Mouse (Mus musculus) T-helper 17 cell (primary cell): Measurements from ENCODE around the gene Gm10720.
"Not testable (repeated sequence)": the region's sequence is repeated elsewhere in the genome, so short reads cannot be mapped to it uniquely, and the experiment has no call there.

ENCODE experiments used
- in situ Hi-C, 2 experiments: fragments of 300-600 bp; cut with MboI, MseI; formaldehyde crosslinking; loops; 1 replicate in 1 of 2; 2 replicates in 1 of 2; pipeline ENCODE4 v1.15.1; 2025; ENCODE audit warnings: high pct_unique_total_duplicates in 2 of 2

Gene Gm10720

DNA sequence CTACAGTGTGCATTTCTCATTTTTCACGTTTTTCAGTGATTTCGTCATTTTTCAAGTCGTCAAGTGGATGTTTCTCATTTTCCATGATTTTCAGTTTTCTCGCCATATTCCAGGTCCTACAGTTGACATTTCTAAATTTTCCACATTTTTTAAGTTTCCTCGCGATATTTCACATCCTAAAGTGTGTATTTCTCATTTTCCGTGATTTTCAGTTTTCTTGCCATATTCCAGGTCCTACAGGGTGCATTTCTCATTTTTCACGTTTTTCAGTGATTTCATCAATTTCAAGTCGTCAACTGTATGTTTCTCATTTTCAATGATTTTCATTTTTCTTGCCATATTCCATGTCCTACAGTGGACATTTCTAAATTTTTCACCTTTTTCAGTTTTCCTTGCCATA lies at the start of gene Gm10720:
Gene Gm10720, plus strand, starts transcription at position 301 of the 400 bp plus-strand sequence.
- in situ Hi-C loops: not testable (repeated sequence)

DNA sequence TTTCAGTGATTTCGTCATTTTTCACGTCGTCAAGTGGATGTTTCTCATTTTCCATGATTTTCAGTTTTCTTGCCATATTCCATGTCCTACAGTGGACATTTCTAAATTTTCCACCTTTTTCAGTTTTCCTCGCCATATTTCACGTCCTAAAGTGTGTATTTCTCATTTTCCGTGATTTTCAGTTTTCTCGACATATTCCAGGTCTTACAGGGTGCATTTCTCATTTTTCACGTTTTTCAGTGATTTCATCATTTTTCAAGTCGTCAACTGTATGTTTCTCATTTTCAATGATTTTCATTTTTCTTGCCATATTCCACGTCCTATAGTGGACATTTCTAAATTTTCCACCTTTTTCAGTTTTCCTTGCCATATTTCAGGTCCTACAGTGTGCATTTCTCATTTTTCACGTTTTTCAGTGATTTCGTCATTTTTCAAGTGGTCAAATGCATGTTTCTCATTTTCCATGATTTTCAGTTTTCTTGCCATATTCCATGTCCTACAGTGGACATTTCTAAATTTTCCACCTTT lies 14.9 kb upstream of the Gm10720 start, which contains the start of gene Gm10722:
Gene Gm10722, plus strand, starts transcription at position 478 of the 528 bp plus-strand sequence.
- in situ Hi-C loops: not testable (repeated sequence)

DNA sequence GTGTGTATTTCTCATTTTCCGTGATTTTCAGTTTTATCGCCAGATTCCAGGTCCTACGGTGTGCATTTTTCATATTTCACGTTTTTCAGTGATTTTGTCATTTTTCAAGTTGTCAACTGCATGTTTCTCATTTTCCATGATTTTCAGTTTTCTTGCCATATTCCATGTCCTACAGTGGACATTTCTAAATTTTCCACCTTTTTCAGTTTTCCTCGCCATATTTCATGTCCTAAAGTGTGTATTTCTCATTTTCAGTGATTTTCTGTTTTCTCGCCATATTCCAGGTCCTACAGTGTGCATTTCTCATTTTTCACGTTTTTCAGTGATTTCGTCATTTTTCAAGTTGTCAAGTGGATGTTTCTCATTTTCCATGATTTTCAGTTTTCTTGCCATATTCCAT lies 14.4 kb upstream of the Gm10720 start:
- in situ Hi-C loops: not testable (repeated sequence)

DNA sequence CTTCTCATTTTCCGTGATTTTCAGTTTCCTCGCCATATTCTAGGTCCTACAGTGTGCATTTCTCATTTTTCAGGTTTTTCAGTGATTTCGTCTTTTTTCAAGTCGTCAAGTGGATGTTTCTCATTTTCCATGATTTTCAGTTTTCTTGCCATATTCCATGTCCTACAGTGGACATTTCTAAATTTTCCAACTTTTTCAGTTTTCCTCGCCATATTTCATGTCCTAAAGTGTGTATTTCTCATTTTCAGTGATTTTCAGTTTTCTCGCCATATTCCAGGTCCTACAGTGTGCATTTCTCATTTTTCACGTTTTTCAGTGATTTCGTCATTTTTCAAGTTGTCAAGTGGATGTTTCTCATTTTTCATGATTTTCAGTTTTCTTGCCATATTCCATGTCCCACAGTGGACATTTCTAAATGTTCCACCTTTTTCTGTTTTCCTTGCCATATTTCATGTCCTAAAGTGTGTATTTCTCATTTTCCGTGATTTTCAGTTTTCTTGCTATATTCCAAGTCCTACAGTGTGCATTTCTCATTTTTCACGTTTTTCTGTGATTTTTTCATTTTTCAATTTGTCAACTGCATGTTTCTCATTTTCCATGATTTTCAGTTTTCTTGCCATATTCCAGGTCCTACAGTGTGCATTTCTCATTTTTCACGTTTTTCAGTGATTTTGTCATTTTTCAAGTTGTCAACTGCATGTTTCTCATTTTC lies 13.3 kb upstream of the Gm10720 start:
- in situ Hi-C loops: not testable (repeated sequence)

DNA sequence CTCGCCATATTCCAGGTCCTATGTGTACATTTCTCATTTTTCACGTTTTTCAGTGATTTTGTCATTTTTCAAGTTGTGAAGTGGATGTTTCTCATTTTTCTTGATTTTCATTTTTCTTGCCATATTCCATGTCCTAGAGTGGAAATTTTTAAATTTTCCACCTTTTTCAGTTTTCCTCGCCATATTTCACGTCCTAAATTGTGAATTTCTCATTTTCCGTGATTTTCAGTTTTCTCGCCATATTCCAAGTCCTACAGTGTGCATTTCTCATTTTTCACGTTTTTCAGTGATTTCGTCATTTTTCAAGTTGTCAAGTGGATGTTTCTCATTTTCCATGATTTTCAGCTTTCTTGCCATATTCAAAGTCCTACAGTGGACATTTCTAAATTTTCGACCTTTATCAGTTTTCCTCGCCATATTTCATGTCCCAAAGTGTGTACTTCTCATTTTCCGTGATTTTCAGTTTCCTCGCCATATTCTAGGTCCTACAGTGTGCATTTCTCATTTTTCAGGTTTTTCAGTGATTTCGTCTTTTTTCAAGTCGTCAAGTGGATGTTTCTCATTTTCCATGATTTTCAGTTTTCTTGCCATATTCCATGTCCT lies 12.6 kb upstream of the Gm10720 start, which contains the start of gene Gm11168:
Gene Gm11168, plus strand, starts transcription at position 553 of the 603 bp plus-strand sequence.
- in situ Hi-C loops: not testable (repeated sequence)

DNA sequence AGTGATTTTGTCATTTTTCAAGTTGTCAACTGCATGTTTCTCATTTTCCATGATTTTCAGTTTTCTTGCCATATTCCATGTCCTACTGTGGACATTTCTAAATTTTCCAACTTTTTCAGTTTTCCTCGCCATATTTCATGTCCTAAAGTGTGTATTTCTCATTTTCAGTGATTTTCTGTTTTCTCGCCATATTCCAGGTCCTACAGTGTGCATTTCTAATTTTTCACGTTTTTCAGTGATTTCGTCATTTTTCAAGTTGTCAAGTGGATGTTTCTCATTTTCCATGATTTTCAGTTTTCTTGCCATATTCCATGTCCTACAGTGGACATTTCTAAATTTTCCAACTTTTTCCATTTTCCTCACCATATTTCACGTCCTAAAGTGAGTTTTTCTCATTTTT lies 9.3 kb upstream of the Gm10720 start:
- in situ Hi-C loops: not testable (repeated sequence)

DNA sequence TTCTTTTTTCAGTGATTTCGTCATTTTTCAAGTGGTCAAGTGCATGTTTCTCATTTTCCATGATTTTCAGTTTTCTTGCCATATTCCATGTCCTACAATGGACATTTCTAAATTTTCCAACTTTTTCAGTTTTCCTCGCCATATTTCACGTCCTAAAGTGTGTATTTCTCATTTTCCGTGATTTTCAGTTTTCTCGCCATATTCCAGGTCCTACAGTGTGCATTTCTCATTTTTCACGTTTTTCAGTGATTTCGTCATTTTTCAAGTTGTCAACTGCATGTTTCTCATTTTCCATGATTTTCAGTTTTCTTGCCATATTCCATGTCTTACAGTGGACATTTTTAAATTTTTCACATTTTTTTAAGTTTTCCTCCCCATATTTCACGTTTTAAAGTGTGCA lies 8.8 kb upstream of the Gm10720 start:
- in situ Hi-C loops: not testable (repeated sequence)

DNA sequence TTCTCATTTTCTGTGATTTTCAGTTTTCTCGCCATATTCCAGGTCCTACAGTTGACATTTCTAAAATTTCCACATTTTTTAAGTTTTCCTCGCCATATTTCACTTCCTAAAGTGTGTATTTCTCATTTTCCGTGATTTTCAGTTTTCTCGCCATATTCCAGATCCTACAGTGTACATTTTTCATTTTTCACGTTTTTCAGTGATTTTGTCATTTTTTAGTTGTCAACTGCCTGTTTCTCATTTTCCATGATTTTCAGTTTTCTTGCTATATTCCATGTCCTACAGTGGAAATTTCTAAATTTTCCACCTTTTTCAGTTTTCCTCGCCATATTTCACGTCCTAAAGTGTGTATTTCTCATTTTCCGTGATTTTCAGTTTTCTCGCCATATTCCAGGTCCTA lies 8.2 kb upstream of the Gm10720 start:
- in situ Hi-C loops: not testable (repeated sequence)

DNA sequence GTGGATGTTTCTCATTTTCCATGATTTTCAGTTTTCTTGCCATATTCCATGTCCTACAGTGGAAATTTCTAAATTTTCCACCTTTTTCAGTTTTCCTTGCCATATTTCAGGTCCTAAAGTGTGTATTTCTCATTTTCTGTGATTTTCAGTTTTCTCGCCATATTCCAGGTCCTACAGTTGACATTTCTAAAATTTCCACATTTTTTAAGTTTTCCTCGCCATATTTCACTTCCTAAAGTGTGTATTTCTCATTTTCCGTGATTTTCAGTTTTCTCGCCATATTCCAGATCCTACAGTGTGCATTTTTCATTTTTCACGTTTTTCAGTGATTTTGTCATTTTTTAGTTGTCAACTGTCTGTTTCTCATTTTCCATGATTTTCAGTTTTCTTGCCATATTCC lies 6.1 kb upstream of the Gm10720 start:
- in situ Hi-C loops: not testable (repeated sequence)

DNA sequence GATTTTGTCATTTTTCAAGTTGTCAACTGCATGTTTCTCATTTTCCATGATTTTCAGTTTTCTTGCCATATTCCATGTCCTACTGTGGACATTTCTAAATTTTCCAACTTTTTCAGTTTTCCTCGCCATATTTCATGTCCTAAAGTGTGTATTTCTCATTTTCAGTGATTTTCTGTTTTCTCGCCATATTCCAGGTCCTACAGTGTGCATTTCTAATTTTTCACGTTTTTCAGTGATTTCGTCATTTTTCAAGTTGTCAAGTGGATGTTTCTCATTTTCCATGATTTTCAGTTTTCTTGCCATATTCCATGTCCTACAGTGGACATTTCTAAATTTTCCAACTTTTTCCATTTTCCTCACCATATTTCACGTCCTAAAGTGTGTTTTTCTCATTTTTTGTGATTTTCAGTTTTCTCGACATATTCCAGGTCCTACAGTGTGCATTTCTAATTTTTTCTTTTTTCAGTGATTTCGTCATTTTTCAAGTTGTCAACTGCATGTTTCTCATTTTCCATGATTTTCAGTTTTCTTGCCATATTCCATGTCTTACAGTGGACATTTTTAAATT lies 3.3 kb upstream of the Gm10720 start:
- in situ Hi-C loops: not testable (repeated sequence)

DNA sequence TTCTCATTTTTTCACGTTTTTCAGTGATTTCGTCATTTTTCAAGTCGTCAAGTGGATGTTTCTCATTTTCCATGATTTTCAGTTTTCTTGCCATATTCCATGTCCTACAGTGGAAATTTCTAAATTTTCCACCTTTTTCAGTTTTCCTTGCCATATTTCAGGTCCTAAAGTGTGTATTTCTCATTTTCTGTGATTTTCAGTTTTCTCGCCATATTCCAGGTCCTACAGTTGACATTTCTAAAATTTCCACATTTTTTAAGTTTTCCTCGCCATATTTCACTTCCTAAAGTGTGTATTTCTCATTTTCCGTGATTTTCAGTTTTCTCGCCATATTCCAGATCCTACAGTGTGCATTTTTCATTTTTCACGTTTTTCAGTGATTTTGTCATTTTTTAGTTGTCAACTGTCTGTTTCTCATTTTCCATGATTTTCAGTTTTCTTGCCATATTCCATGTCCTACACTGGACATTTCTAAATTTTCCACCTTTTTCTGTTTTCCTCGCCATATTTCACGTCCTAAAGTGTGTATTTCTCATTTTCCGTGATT lies 2.6 kb upstream of the Gm10720 start, which contains the start of gene Gm10721:
Gene Gm10721, plus strand, starts transcription at position 408 of the 547 bp plus-strand sequence.
- in situ Hi-C loops: not testable (repeated sequence)

DNA sequence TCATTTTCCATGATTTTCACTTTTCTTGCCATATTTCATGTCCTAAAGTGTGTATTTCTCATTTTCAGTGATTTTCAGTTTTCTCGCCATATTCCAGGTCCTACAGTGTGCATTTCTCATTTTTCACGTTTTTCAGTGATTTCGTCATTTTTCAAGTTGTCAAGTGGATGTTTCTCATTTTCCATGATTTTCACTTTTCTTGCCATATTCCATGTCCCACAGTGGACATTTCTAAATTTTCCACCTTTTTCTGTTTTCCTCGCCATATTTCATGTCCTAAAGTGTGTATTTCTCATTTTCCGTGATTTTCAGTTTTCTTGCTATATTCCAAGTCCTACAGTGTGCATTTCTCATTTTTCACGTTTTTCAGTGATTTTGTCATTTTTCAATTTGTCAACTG lies 442 bp downstream of the Gm10720 start:
- in situ Hi-C loops: not testable (repeated sequence)

DNA sequence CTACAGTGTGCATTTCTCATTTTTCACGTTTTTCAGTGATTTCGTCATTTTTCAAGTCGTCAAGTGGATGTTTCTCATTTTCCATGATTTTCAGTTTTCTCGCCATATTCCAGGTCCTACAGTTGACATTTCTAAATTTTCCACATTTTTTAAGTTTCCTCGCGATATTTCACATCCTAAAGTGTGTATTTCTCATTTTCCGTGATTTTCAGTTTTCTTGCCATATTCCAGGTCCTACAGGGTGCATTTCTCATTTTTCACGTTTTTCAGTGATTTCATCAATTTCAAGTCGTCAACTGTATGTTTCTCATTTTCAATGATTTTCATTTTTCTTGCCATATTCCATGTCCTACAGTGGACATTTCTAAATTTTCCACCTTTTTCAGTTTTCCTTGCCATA lies 1.7 kb downstream of the Gm10720 start, which contains the start of gene Gm10719:
Gene Gm10719, plus strand, starts transcription at position 301 of the 400 bp plus-strand sequence.
- in situ Hi-C loops: not testable (repeated sequence)

DNA sequence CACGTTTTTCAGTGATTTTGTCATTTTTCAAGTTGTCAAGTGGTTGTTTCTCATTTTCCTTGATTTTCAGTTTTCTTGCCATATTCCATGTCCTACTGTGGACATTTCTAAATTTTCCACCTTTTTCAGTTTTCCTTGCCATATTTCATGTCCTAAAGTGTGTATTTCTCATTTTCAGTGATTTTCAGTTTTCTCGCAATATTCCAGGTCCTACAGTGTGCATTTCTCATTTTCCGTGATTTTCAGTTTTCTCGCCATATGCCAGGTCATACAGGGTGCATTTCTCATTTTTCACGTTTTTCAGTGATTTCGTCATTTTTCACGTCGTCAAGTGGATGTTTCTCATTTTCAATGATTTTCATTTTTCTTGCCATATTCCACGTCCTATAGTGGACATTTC lies 3.5 kb downstream of the Gm10720 start:
- in situ Hi-C loops: not testable (repeated sequence)

DNA sequence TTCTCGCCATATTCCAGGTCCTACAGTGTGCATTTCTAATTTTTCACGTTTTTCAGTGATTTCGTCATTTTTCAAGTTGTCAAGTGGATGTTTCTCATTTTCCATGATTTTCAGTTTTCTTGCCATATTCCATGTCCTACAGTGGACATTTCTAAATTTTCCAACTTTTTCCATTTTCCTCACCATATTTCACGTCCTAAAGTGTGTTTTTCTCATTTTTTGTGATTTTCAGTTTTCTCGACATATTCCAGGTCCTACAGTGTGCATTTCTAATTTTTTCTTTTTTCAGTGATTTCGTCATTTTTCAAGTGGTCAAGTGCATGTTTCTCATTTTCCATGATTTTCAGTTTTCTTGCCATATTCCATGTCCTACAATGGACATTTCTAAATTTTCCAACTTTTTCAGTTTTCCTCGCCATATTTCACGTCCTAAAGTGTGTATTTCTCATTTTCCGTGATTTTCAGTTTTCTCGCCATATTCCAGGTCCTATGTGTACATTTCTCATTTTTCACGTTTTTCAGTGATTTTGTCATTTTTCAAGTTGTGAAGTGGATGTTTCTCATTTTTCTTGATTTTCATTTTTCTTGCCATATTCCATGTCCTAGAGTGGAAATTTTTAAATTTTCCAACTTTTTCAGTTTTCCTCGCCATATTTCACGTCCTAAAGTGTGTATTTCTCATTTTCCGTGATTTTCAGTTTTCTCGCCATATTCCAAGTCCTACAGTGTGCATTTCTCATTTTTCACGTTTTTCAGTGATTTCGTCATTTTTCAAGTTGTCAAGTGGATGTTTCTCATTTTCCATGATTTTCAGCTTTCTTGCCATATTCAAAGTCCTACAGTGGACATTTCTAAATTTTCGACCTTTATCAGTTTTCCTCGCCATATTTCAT lies 4.6 kb downstream of the Gm10720 start:
- in situ Hi-C loops: not testable (repeated sequence)

DNA sequence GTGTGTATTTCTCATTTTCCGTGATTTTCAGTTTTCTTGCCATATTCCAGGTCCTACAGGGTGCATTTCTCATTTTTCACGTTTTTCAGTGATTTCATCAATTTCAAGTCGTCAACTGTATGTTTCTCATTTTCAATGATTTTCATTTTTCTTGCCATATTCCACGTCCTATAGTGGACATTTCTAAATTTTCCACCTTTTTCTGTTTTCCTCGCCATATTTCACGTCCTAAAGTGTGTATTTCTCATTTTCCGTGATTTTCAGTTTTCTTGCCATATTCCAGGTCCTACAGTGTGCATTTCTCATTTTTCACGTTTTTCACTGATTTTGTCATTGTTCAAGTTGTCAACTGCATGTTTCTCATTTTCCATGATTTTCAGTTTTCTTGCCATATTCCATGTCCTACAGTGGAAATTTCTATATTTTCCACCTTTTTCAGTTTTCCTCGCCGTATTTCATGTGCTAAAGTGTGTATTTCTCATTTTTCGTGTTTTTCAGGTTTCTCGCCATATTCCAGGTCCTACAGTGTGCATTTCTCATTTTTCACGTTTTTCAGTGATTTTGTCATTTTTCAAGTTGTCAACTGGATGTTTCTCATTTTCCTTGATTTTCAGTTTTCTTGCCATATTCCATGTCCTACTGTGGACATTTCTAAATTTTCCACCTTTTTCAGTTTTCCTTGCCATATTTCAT lies 7.0 kb downstream of the Gm10720 start:
- in situ Hi-C loops: not testable (repeated sequence)

DNA sequence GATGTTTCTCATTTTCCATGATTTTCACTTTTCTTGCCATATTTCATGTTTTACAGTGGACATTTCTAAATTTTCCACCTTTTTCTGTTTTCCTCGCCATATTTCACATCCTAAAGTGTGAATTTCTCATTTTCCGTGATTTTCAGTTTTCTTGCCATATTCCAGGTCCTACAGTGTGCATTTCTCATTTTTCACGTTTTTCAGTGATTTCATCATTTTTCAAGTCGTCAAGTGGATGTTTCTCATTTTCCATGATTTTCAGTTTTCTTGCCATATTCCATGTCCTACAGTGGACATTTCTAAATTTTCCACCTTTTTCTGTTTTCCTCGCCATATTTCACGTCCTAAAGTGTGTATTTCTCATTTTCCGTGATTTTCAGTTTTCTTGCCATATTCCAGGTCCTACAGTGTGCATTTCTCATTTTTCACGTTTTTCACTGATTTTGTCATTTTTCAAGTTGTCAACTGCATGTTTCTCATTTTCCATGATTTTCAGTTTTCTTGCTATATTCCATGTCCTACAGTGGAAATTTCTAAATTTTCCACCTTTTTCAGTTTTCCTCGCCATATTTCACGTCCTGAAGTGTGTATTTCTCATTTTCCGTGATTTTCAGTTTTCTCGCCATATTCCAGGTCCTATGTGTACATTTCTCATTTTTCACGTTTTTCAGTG lies 8.0 kb downstream of the Gm10720 start, which contains the start of gene Gm10718:
Gene Gm10718, plus strand, starts transcription at position 236 of the 673 bp plus-strand sequence.
- in situ Hi-C loops: not testable (repeated sequence)

DNA sequence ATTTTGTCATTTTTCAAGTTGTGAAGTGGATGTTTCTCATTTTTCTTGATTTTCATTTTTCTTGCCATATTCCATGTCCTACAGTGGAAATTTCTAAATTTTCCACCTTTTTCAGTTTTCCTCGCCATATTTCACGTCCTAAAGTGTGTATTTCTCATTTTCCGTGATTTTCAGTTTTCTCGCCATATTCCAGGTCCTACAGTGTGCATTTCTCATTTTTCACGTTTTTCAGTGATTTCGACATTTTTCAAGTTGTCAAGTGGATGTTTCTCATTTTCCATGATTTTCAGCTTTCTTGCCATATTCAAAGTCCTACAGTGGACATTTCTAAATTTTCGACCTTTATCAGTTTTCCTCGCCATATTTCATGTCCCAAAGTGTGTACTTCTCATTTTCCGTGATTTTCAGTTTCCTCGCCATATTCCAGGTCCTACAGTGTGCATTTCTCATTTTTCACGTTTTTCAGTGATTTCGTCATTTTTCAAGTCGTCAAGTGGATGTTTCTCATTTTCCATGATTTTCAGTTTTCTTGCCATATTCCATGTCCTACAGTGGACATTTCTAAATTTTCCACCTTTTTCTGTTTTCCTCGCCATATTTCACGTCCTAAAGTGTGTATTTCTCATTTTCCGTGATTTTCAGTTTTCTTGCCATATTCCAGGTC lies 8.7 kb downstream of the Gm10720 start:
- in situ Hi-C loops: not testable (repeated sequence)

DNA sequence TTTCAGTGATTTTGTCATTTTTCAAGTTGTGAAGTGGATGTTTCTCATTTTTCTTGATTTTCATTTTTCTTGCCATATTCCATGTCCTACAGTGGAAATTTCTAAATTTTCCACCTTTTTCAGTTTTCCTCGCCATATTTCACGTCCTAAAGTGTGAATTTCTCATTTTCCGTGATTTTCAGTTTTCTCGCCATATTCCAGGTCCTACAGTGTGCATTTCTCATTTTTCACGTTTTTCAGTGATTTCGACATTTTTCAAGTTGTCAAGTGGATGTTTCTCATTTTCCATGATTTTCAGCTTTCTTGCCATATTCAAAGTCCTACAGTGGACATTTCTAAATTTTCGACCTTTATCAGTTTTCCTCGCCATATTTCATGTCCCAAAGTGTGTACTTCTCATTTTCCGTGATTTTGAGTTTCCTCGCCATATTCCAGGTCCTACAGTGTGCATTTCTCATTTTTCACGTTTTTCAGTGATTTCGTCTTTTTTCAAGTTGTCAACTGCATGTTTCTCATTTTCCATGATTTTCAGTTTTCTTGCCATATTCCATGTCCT lies 9.5 kb downstream of the Gm10720 start, which contains the start of gene Gm10717:
Gene Gm10717, plus strand, starts transcription at position 506 of the 556 bp plus-strand sequence.
- in situ Hi-C loops: loop anchor here in 1 of 2 experiments (5.0 kb wide), 1 partner anchor 87 kb away; no protein-coding TSS in a partner anchor
